Mouse (Mus musculus): ENCODE measurements around the gene Abcc4. TPM values are rescaled to one million over a fixed set of nuclear protein-coding genes. Genes with fewer than 3 reads are reported as not detected.

Abcc4 gene
- polyA plus RNA-seq, 2 experiments from 2014 or later, result 8.0 to 8.9 TPM

Other genes starting within 250 kb of the Abcc4 start
- gene Cldn10, start 81.7 kb upstream of the Abcc4 start, polyA plus RNA-seq (2017; shearing (Covaris generic)), result 1 to 10 TPM; 2.6 to 2.7 TPM
- gene Dzip1, start 219.2 kb upstream of the Abcc4 start, polyA plus RNA-seq (2017; shearing (Covaris generic)), result 10 to 100 TPM; 10.9 to 12.8 TPM
- 10 to 100 TPM; 32.6 to 35.3 TPM for gene Dnajc3, start 231.8 kb upstream of the Abcc4 start, polyA plus RNA-seq (2017; shearing (Covaris generic))

Data from CD4-positive, CD25-positive, alpha-beta regulatory T cell, adult 4 months (primary cell).